Comparison of ENCODE assay signal across 10 mouse cellular contexts in the genomic region with DNA sequence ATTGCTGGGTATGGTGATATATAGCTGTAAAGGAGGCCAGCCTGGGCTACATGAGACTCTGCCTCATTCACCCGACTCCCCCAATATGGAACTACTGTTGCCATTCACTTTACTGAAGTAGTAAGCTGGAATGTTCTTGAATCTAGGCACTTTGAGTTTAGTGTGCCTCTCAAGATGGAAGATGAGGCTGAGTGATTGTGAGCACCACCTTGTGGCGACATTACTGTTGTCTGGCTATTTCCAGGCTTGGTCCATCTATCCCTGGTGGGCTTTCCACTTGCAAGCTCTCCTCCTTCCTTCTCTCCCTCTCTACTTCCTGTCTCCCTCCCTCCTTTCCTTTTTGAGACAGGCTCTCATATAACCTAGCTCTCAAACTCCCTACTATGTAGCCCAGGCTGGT. TPM values are rescaled to one million over a fixed set of nuclear protein-coding genes. Genes with fewer than 3 reads are reported as not detected.
DNase-seq lines count a peak whose midpoint lies in the region; ATAC-seq and TF ChIP-seq lines count a peak whose summit lies in the region.
"Had no signal": no experiment of that assay in that cellular context is flagged by ENCODE, and none has a peak within 500 bp of the region (broad histone marks: within the 10 kb centered on the region; RNA-seq: fewer than 3 reads in every experiment).

No protein-coding gene starts in this region.

- no peaks in the 10 kb centered on the region for H3K27me3 ChIP-seq in lung, postnatal 0 days (replicated peaks; ENCODE audit: insufficient read depth, low read length)

- no peak overlapping the region for H3K4me2 ChIP-seq in lung, postnatal 0 days (replicated peaks; ENCODE audit: low read depth, low read length)

- DNase-seq in adrenal gland, postnatal 10 days, result peak; percentile 71
- DNase-seq in adrenal gland, adult 2 months, result no peak
- no peak for DNase-seq in layer of hippocampus, adult 2 months (ENCODE audit: low spot score in 2 of 2)
- no peak for DNase-seq in layer of hippocampus, adult 9-10 months (ENCODE audit: low spot score)
- peak; percentile 81 for DNase-seq in CD4-positive, CD25-positive, alpha-beta regulatory T cell, adult 2 months (ENCODE audit: low read depth, low spot score)
- peak; percentile 73 for DNase-seq in embryo, embryonic 10.5 days (ENCODE audit: low spot score)
- peak; percentile 55 for DNase-seq in lung, postnatal 0 days (ENCODE audit: low spot score)

- H3K27ac ChIP-seq in layer of hippocampus, adult 2 months, result no peak overlapping the region
- no peak overlapping the region for H3K27ac ChIP-seq in lung, postnatal 0 days (ENCODE audit: low read length)
- H3K27ac ChIP-seq: macrophage had no signal

- no peaks in the 10 kb centered on the region for H3K9me3 ChIP-seq in lung, postnatal 0 days (ENCODE audit: low read length)

- 40% methylated on average over 2 of the region's 2 CpGs for WGBS in lung, postnatal 0 days

- no peaks in the 10 kb centered on the region for H3K4me1 ChIP-seq in lung, postnatal 0 days (ENCODE audit: insufficient read depth, low read depth, low read length)

- no peak for TF ChIP-seq EP300 in lung, postnatal 0 days (IDR thresholded peaks at IDR 0.05)

- no peak for ATAC-seq in lung, postnatal 0 days
- no peak for ATAC-seq in erythroblast, adult 5-6 weeks (replicated peaks; ENCODE audit: low FRiP score, poor library complexity, severe bottlenecking)

- H3K9ac ChIP-seq in lung, postnatal 0 days (replicated peaks; ENCODE audit: low read depth), result no peak overlapping the region

- peak; percentile 86 for TF ChIP-seq CTCF in layer of hippocampus, adult 2 months (conservative IDR thresholded peaks at IDR 0.05)
- TF ChIP-seq CTCF in lung, postnatal 0 days (IDR thresholded peaks at IDR 0.05), result peak; percentile 80

- no peaks in the 10 kb centered on the region for H3K36me3 ChIP-seq in lung, postnatal 0 days (ENCODE audit: insufficient read depth, low read length)

- no peak overlapping the region for H3K4me3 ChIP-seq in layer of hippocampus, adult 2 months
- no peak overlapping the region for H3K4me3 ChIP-seq in lung, postnatal 0 days (ENCODE audit: low read depth, low read length)

RNA-seq across cellular contexts. Expression of a gene that starts 14.0 kb away (rescaled TPM):
- total RNA-seq in adrenal gland, postnatal 10 days (2021), result 10 to 100 TPM; 17.7 to 20.5 TPM
- 10 to 100 TPM; 18.9 to 24.2 TPM for total RNA-seq in adrenal gland, adult 2 months (2021)
- 16.3 and 19.2 TPM in 2 replicates for polyA plus RNA-seq in adrenal gland, adult 2 months (2012; rRNA removed)
- total RNA-seq in layer of hippocampus, adult 2 months (2021), result 100 to 1,000 TPM; 142 to 156 TPM
- 4.1 and 4.9 TPM in 2 replicates for polyA plus RNA-seq in lung, postnatal 0 days (2015; fragmentation: Nextera tagmentation; extraction: Ambion mirVana)
- 70.7 and 93.0 TPM in 2 replicates for total RNA-seq in erythroblast, adult 5-6 weeks (2015; ENCODE audit: low replicate concordance)
- total RNA-seq in erythroblast, adult 5-6 weeks (2017; ENCODE audit: low replicate concordance), result 8.6 and 16.9 TPM in 2 replicates

RNA-seq across cellular contexts. Expression of a gene that starts 23.5 kb away (rescaled TPM):
- under 1 TPM in 1 of 2 experiments, not detected in 1; 0.27 TPM for total RNA-seq in adrenal gland, postnatal 10 days (2021)
- under 1 TPM; 0.45 to 0.52 TPM for total RNA-seq in adrenal gland, adult 2 months (2021)
- 1.4 and 2.1 TPM in 2 replicates for polyA plus RNA-seq in adrenal gland, adult 2 months (2012; rRNA removed)
- 1 to 10 TPM; 1.5 to 2.0 TPM for total RNA-seq in layer of hippocampus, adult 2 months (2021)
- 0.38 and 0.44 TPM in 2 replicates for polyA plus RNA-seq in lung, postnatal 0 days (2015; fragmentation: Nextera tagmentation; extraction: Ambion mirVana)
- not detected in 2 replicates for total RNA-seq in erythroblast, adult 5-6 weeks (2015; ENCODE audit: low replicate concordance)
- total RNA-seq in erythroblast, adult 5-6 weeks (2017; ENCODE audit: low replicate concordance), result not detected in 2 replicates
- polyA plus RNA-seq: macrophage had no signal

RNA-seq across cellular contexts. Expression of a gene that starts 33.3 kb away (rescaled TPM):
- not detected for total RNA-seq in adrenal gland, postnatal 10 days (2021)
- total RNA-seq in adrenal gland, adult 2 months (2021), result not detected
- not detected in 2 replicates for polyA plus RNA-seq in adrenal gland, adult 2 months (2012; rRNA removed)
- 1 to 10 TPM; 1.2 to 1.3 TPM for total RNA-seq in layer of hippocampus, adult 2 months (2021)
- not detected in 2 replicates for polyA plus RNA-seq in lung, postnatal 0 days (2015; fragmentation: Nextera tagmentation; extraction: Ambion mirVana)
- total RNA-seq in erythroblast, adult 5-6 weeks (2015; ENCODE audit: low replicate concordance), result not detected in 2 replicates
- total RNA-seq in erythroblast, adult 5-6 weeks (2017; ENCODE audit: low replicate concordance), result not detected in 2 replicates
- polyA plus RNA-seq: C2C12, macrophage had no signal

RNA-seq across cellular contexts. Expression of a gene that starts 52.7 kb away (rescaled TPM):
- 1 to 10 TPM; 4.8 to 8.9 TPM for total RNA-seq in adrenal gland, postnatal 10 days (2021)
- total RNA-seq in adrenal gland, adult 2 months (2021), result 1 to 10 TPM; 2.8 to 7.0 TPM
- 3.3 and 4.5 TPM in 2 replicates for polyA plus RNA-seq in adrenal gland, adult 2 months (2012; rRNA removed)
- total RNA-seq in layer of hippocampus, adult 2 months (2021), result 10 to 100 TPM in 1 of 2 experiments, 1 to 10 TPM in 1; 9.7 to 16.0 TPM
- 6.2 and 7.1 TPM in 2 replicates for polyA plus RNA-seq in lung, postnatal 0 days (2015; fragmentation: Nextera tagmentation; extraction: Ambion mirVana)
- total RNA-seq in erythroblast, adult 5-6 weeks (2015; ENCODE audit: low replicate concordance), result 0.96 and 3.1 TPM in 2 replicates
- total RNA-seq in erythroblast, adult 5-6 weeks (2017; ENCODE audit: low replicate concordance), result 2.4 and 9.5 TPM in 2 replicates

Comparison
In these comparisons a context has a peak if more than half of its experiments do, and no peak if none do; other contexts are left out.
1. DNase-seq: peak in adrenal gland, postnatal 10 days (single experiment), CD4-positive, CD25-positive, alpha-beta regulatory T cell, adult 2 months (single experiment), embryo, embryonic 10.5 days (single experiment) and lung, postnatal 0 days (single experiment); none in adrenal gland, adult 2 months (single experiment), layer of hippocampus, adult 2 months (0 of 2) and layer of hippocampus, adult 9-10 months (single experiment).